Mouse (Mus musculus): ENCODE results near the gene Raph1. TPM values are rescaled to one million over a fixed set of nuclear protein-coding genes. Genes with fewer than 3 reads are reported as not detected.

Raph1 gene
- 1.9 and 2.2 TPM in 2 replicates for polyA plus RNA-seq (2012; rRNA removed)

GRCm38 (mm10) chr1:60566631-60567311 is at the start of gene Raph1:
Raph1 (minus strand) TSS chr1:60567104.
- Histone ChIP-seq H3K4me1 (ENCODE audit: control insufficient read depth, insufficient read depth, low read length) (peaks cover 6% of the 10 kb centered on the region), H3K27me3 (ENCODE audit: control insufficient read depth, insufficient read depth, low read length) (no peaks in the 10 kb centered on the region), H3K36me3 (ENCODE audit: control insufficient read depth, insufficient read depth, low read length) (no peaks in the 10 kb centered on the region), H3K4me3 (ENCODE audit: control insufficient read depth, low read depth, low read length) (peak within 1 kb of the TSS; percentile 94), H3K27ac (ENCODE audit: control insufficient read depth, insufficient read depth, low read depth, low read length) (peak within 1 kb of the TSS; percentile 78)
- peak; percentile 43 for TF ChIP-seq POLR2A (IDR thresholded peaks at IDR 0.05; ENCODE audit: control insufficient read depth, low read depth, low read length)
- no peak for TF ChIP-seq CTCF (IDR thresholded peaks at IDR 0.05; ENCODE audit: control insufficient read depth, insufficient read depth, insufficient replicate concordance, low read depth, low read length)

GRCm38 (mm10) chr1:60615703-60616102 is 48.8 kb upstream of the Raph1 start:
- H3K27me3 ChIP-seq (ENCODE audit: control insufficient read depth, insufficient read depth, low read length), result no peaks in the 10 kb centered on the region
- H3K27ac ChIP-seq (ENCODE audit: control insufficient read depth, insufficient read depth, low read depth, low read length), result no peak overlapping the region
- no peaks in the 10 kb centered on the region for H3K4me1 ChIP-seq (ENCODE audit: control insufficient read depth, insufficient read depth, low read length)
- TF ChIP-seq CTCF (IDR thresholded peaks at IDR 0.05; ENCODE audit: control insufficient read depth, insufficient read depth, insufficient replicate concordance, low read depth, low read length), result no peak
- TF ChIP-seq POLR2A (IDR thresholded peaks at IDR 0.05; ENCODE audit: control insufficient read depth, low read depth, low read length), result no peak
- no peak overlapping the region for H3K4me3 ChIP-seq (ENCODE audit: control insufficient read depth, low read depth, low read length)
- no peaks in the 10 kb centered on the region for H3K36me3 ChIP-seq (ENCODE audit: control insufficient read depth, insufficient read depth, low read length)

GRCm38 (mm10) chr1:60614902-60615301 is 48.0 kb upstream of the Raph1 start:
- no peaks in the 10 kb centered on the region for H3K4me1 ChIP-seq (ENCODE audit: control insufficient read depth, insufficient read depth, low read length)
- TF ChIP-seq POLR2A (IDR thresholded peaks at IDR 0.05; ENCODE audit: control insufficient read depth, low read depth, low read length) (no peak), CTCF (IDR thresholded peaks at IDR 0.05; ENCODE audit: control insufficient read depth, insufficient read depth, insufficient replicate concordance, low read depth, low read length) (no peak)
- H3K4me3 ChIP-seq (ENCODE audit: control insufficient read depth, low read depth, low read length), result no peak overlapping the region
- no peaks in the 10 kb centered on the region for H3K36me3 ChIP-seq (ENCODE audit: control insufficient read depth, insufficient read depth, low read length)
- H3K27me3 ChIP-seq (ENCODE audit: control insufficient read depth, insufficient read depth, low read length), result no peaks in the 10 kb centered on the region
- H3K27ac ChIP-seq (ENCODE audit: control insufficient read depth, insufficient read depth, low read depth, low read length), result no peak overlapping the region

- Histone ChIP-seq H3K27ac (ENCODE audit: control insufficient read depth, insufficient read depth, low read depth, low read length) (no peak overlapping the region), H3K4me1 (ENCODE audit: control insufficient read depth, insufficient read depth, low read length) (no peaks in the 10 kb centered on the region), H3K4me3 (ENCODE audit: control insufficient read depth, low read depth, low read length) (no peak overlapping the region), H3K27me3 (ENCODE audit: control insufficient read depth, insufficient read depth, low read length) (no peaks in the 10 kb centered on the region), H3K36me3 (ENCODE audit: control insufficient read depth, insufficient read depth, low read length) (no peaks in the 10 kb centered on the region)
- TF ChIP-seq CTCF (IDR thresholded peaks at IDR 0.05; ENCODE audit: control insufficient read depth, insufficient read depth, insufficient replicate concordance, low read depth, low read length) (no peak), POLR2A (IDR thresholded peaks at IDR 0.05; ENCODE audit: control insufficient read depth, low read depth, low read length) (no peak)
These were observed 45.1 kb upstream of the Raph1 start for GRCm38 (mm10) chr1:60611968-60612367.

GRCm38 (mm10) chr1:60610631-60611030 is 43.7 kb upstream of the Raph1 start:
- Histone ChIP-seq H3K4me3 (ENCODE audit: control insufficient read depth, low read depth, low read length) (no peak overlapping the region), H3K27me3 (ENCODE audit: control insufficient read depth, insufficient read depth, low read length) (no peaks in the 10 kb centered on the region), H3K36me3 (ENCODE audit: control insufficient read depth, insufficient read depth, low read length) (no peaks in the 10 kb centered on the region), H3K27ac (ENCODE audit: control insufficient read depth, insufficient read depth, low read depth, low read length) (no peak overlapping the region), H3K4me1 (ENCODE audit: control insufficient read depth, insufficient read depth, low read length) (no peaks in the 10 kb centered on the region)
- no peak for TF ChIP-seq CTCF (IDR thresholded peaks at IDR 0.05; ENCODE audit: control insufficient read depth, insufficient read depth, insufficient replicate concordance, low read depth, low read length)
- TF ChIP-seq POLR2A (IDR thresholded peaks at IDR 0.05; ENCODE audit: control insufficient read depth, low read depth, low read length), result no peak

- H3K27ac ChIP-seq (ENCODE audit: control insufficient read depth, insufficient read depth, low read depth, low read length), result no peak overlapping the region
- H3K4me3 ChIP-seq (ENCODE audit: control insufficient read depth, low read depth, low read length), result no peak overlapping the region
- no peaks in the 10 kb centered on the region for H3K36me3 ChIP-seq (ENCODE audit: control insufficient read depth, insufficient read depth, low read length)
- no peaks in the 10 kb centered on the region for H3K4me1 ChIP-seq (ENCODE audit: control insufficient read depth, insufficient read depth, low read length)
- TF ChIP-seq CTCF (IDR thresholded peaks at IDR 0.05; ENCODE audit: control insufficient read depth, insufficient read depth, insufficient replicate concordance, low read depth, low read length) (no peak), POLR2A (IDR thresholded peaks at IDR 0.05; ENCODE audit: control insufficient read depth, low read depth, low read length) (no peak)
- no peaks in the 10 kb centered on the region for H3K27me3 ChIP-seq (ENCODE audit: control insufficient read depth, insufficient read depth, low read length)
These were observed 42.3 kb upstream of the Raph1 start for GRCm38 (mm10) chr1:60609011-60609775.

GRCm38 (mm10) chr1:60604481-60605021 is 37.6 kb upstream of the Raph1 start:
- TF ChIP-seq POLR2A (IDR thresholded peaks at IDR 0.05; ENCODE audit: control insufficient read depth, low read depth, low read length), result no peak
- no peak for TF ChIP-seq CTCF (IDR thresholded peaks at IDR 0.05; ENCODE audit: control insufficient read depth, insufficient read depth, insufficient replicate concordance, low read depth, low read length)
- Histone ChIP-seq H3K27ac (ENCODE audit: control insufficient read depth, insufficient read depth, low read depth, low read length) (no peak overlapping the region), H3K4me1 (ENCODE audit: control insufficient read depth, insufficient read depth, low read length) (no peaks in the 10 kb centered on the region), H3K27me3 (ENCODE audit: control insufficient read depth, insufficient read depth, low read length) (no peaks in the 10 kb centered on the region), H3K36me3 (ENCODE audit: control insufficient read depth, insufficient read depth, low read length) (no peaks in the 10 kb centered on the region), H3K4me3 (ENCODE audit: control insufficient read depth, low read depth, low read length) (no peak overlapping the region)
